Mouse (Mus musculus) hindbrain, embryonic 15.5 days (tissue): ENCODE measurements around the gene Cox7a1. TPM values are rescaled to one million over a fixed set of nuclear protein-coding genes. Genes with fewer than 3 reads are reported as not detected.
"Not testable (repeated sequence)": the region's sequence is repeated elsewhere in the genome, so short reads cannot be mapped to it uniquely, and the experiment has no call there.

Experiments
- ATAC-seq: fragments of 200-750 bp; cut with Nextera tagmentation; 2 replicates; pipeline ENCODE4 v1.8.0; 2017; ENCODE audit warnings: low read depth, moderate number of reproducible peaks, moderate TSS enrichment; ENCODE audit not compliant: low FRiP score
- H3K27ac ChIP-seq: fragments of 300-500 bp; sonication (generic); replicated peaks from 2 replicates; pipeline ENCODE4 v1.5.1; 2015; ENCODE audit warnings: mild to moderate bottlenecking, inconsistent platforms
- H3K27me3 ChIP-seq: fragments of 300-500 bp; sonication (generic); 2 replicates; pipeline ENCODE4 v1.6.1; 2015; ENCODE audit warnings: control low read depth, inconsistent platforms
- H3K36me3 ChIP-seq: fragments of 300-500 bp; sonication (generic); 2 replicates; pipeline ENCODE4 v1.6.1; 2015; ENCODE audit warnings: control low read depth, inconsistent platforms
- H3K4me1 ChIP-seq: fragments of 300-500 bp; sonication (generic); replicated peaks from 2 replicates; pipeline ENCODE4 v1.6.1; 2015; ENCODE audit warnings: control low read depth, inconsistent platforms
- H3K4me2 ChIP-seq: fragments of 300-500 bp; sonication (generic); 2 replicates; pipeline ENCODE4 v1.6.1; 2015; ENCODE audit warnings: moderate library complexity, mild to moderate bottlenecking, inconsistent platforms
- H3K4me3 ChIP-seq: fragments of 300-500 bp; sonication (generic); 2 replicates; pipeline ENCODE4 v1.5.1; 2015; ENCODE audit warnings: mild to moderate bottlenecking, inconsistent platforms
- H3K9ac ChIP-seq: fragments of 300-500 bp; sonication (generic); 2 replicates; pipeline ENCODE4 v1.6.1; 2015; ENCODE audit warnings: inconsistent platforms
- H3K9me3 ChIP-seq: fragments of 300-500 bp; sonication (generic); 2 replicates; pipeline ENCODE4 v1.6.1; 2016; ENCODE audit warnings: control low read depth, inconsistent platforms
- WGBS: fragments of 180-500 bp; shearing (Covaris S2); methylation state at CpG from one replicate; pipeline ENCODE4 v1.1.7; 2015; 5-methylcytosine and 5-hydroxymethylcytosine counted together
- polyA plus RNA-seq: library from polyadenylated mRNA; unstranded; fragments of >200 nt; fragmentation: Nextera tagmentation; extraction: Ambion mirVana; gene quantifications from 2 replicates; pipeline ENCODE4 v1.2.1, GENCODE M21; 2015

The Cox7a1 gene
- polyA plus RNA-seq, 1 experiment from 2014 or later = 5.2 TPM

DNA sequence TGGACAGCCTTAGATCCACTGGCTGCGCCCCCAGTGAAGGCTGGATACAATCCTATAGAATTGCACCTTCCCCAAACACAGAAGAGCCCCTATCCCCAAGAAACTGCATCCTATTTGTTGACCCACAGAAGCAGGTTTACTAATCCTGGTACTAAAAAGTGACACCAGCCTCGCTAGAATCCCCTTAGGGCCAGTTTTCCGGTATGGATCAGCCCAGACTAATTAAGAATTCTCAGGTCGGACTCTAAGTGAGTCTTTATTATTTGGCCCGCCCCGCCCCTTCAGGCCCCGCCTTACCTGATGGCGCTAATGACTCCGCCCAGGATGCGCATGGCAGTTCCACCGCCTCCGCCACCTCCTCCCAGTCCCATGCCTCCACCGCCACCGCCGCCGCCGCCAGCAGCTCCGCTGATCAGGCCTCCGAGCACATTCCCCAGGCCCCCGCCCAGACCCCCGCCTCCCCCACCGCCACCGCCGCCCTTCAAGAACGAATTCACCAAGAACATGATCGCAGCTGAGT is 9.7 kb downstream of the Cox7a1 start:
- H3K27ac ChIP-seq = peak overlapping the region; percentile 84
- ATAC-seq = peak; percentile 61; the same call in 1 of the 2 replicates
- no peaks in the 10 kb centered on the region for H3K9me3 ChIP-seq
- H3K9ac ChIP-seq = peak overlapping the region; percentile 72
- WGBS = 2% methylated on average over 25 of the region's 26 CpGs
- H3K27me3 ChIP-seq = no peaks in the 10 kb centered on the region
- H3K36me3 ChIP-seq = peaks cover 35% of the 10 kb centered on the region
- H3K4me2 ChIP-seq = peak overlapping the region; percentile 75
- H3K4me3 ChIP-seq = peak overlapping the region; percentile 70
- peaks cover 23% of the 10 kb centered on the region for H3K4me1 ChIP-seq

- Histone ChIP-seq H3K4me2 (peak overlapping the region; percentile 75), H3K9me3 (no peaks in the 10 kb centered on the region), H3K9ac (peak overlapping the region; percentile 72), H3K27me3 (no peaks in the 10 kb centered on the region), H3K27ac (peak overlapping the region; percentile 84), H3K4me3 (peak overlapping the region; percentile 70), H3K4me1 (peaks cover 23% of the 10 kb centered on the region), H3K36me3 (peaks cover 28% of the 10 kb centered on the region)
- ATAC-seq = peak; percentile 24
- under 1% methylated on average over 25 of the region's 26 CpGs for WGBS
These were observed 10.3 kb downstream of the Cox7a1 start for GRCm38 (mm10) chr7:30194101-30194831.

DNA sequence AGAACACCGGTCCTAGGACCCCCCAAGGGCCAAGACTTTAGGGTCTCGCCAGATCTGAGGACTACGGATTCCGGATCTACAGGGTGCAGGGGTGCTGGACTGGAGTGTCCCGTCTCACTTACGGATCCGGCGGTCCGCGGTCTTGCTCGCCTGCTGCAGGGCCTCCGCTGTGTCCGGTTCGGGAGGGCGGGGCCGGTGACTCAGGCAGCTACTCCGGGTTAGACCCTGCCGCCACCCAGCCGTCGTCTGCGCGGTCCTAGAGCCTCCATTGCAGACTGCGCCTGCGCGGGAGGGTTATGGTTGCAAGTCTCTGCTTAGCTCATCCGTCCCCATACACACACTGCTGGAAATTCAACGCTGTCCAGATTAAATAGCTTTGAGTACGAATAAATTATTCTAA is 10.9 kb downstream of the Cox7a1 start:
- peak overlapping the region; percentile 75 for H3K4me2 ChIP-seq
- H3K4me1 ChIP-seq = peaks cover 23% of the 10 kb centered on the region
- H3K9me3 ChIP-seq = no peaks in the 10 kb centered on the region
- peak overlapping the region; percentile 72 for H3K9ac ChIP-seq
- H3K27ac ChIP-seq = peak overlapping the region; percentile 84
- peak overlapping the region; percentile 70 for H3K4me3 ChIP-seq
- ATAC-seq = peak; percentile 90
- no peaks in the 10 kb centered on the region for H3K27me3 ChIP-seq
- WGBS = 0% methylated on average over 28 of the region's 28 CpGs
- peaks cover 25% of the 10 kb centered on the region for H3K36me3 ChIP-seq

GRCm38 (mm10) chr7:30195461-30195860 is 11.5 kb downstream of the Cox7a1 start:
- H3K27ac ChIP-seq = peak overlapping the region; percentile 84; the same call in 1 of the 2 replicates
- peaks cover 21% of the 10 kb centered on the region for H3K36me3 ChIP-seq
- peaks cover 23% of the 10 kb centered on the region for H3K4me1 ChIP-seq
- H3K9me3 ChIP-seq = no peaks in the 10 kb centered on the region
- no peak for ATAC-seq
- WGBS = 73% methylated on average over 6 of the region's 6 CpGs
- H3K4me3 ChIP-seq = peak overlapping the region; percentile 70; the same call in 1 of the 2 replicates
- no peaks in the 10 kb centered on the region for H3K27me3 ChIP-seq
- no peak overlapping the region for H3K9ac ChIP-seq
- H3K4me2 ChIP-seq = peak overlapping the region; percentile 75

- Histone ChIP-seq H3K27me3 (no peaks in the 10 kb centered on the region), H3K36me3 (peaks cover 14% of the 10 kb centered on the region), H3K9me3 (no peaks in the 10 kb centered on the region), H3K4me1 (peaks cover 23% of the 10 kb centered on the region), H3K4me2 (no peak overlapping the region), H3K9ac (no peak overlapping the region), H3K4me3 (no peak overlapping the region), H3K27ac (no peak overlapping the region)
- no peak for ATAC-seq
- WGBS = 83% methylated on average over 6 of the region's 6 CpGs
These were observed 12.2 kb downstream of the Cox7a1 start for GRCm38 (mm10) chr7:30196171-30196570.

DNA sequence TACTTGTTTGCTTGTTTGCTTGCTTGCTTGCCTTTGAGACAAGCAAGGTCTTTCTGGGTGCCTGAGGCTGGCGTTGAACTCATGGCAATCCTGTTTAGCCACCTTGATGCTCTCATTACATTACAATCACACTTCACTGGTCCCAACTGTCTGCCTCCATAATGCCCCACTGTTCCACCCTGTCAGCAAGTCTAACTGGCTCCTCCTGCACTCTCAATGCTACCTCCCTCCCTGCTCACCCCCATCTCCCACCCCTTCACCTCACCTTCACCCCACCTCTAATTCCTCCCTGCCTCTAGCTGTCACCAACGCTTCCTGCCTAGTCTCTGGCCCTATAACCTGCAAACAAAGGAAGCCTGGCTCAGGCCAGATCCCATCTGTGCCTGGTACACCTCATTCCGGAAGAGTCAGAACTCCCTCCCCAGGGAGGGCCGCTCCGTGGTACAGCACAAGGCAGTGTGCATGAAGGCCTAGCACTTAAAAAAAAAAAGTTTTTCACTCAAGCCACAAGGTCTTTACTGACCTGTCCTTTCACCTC is 13.7 kb downstream of the Cox7a1 start:
- 74% methylated on average over 5 of the region's 5 CpGs for WGBS
- H3K4me2 ChIP-seq = no peak overlapping the region
- no peak overlapping the region for H3K9ac ChIP-seq
- no peaks in the 10 kb centered on the region for H3K27me3 ChIP-seq
- H3K4me1 ChIP-seq = peaks cover 18% of the 10 kb centered on the region
- no peak for ATAC-seq
- no peak overlapping the region for H3K27ac ChIP-seq
- H3K9me3 ChIP-seq = no peaks in the 10 kb centered on the region
- H3K4me3 ChIP-seq = no peak overlapping the region
- no peaks in the 10 kb centered on the region for H3K36me3 ChIP-seq

GRCm38 (mm10) chr7:30198481-30198971 is 14.6 kb downstream of the Cox7a1 start, which contains the start of gene Capns1:
Gene Capns1 (minus strand): TSS chr7:30198811.
- peak within 1 kb of the TSS; percentile 44 for H3K4me2 ChIP-seq
- H3K9ac ChIP-seq = no peak within 1 kb of the TSS
- no peaks in the 10 kb centered on the region for H3K36me3 ChIP-seq
- H3K4me3 ChIP-seq = peak within 1 kb of the TSS; percentile 17; the same call in 1 of the 2 replicates
- H3K9me3 ChIP-seq = no peaks in the 10 kb centered on the region
- no peak for ATAC-seq
- WGBS = 8% methylated on average over 8 of the region's 8 CpGs
- H3K27me3 ChIP-seq = no peaks in the 10 kb centered on the region
- H3K27ac ChIP-seq = no peak within 1 kb of the TSS
- H3K4me1 ChIP-seq = peaks cover 10% of the 10 kb centered on the region

DNA sequence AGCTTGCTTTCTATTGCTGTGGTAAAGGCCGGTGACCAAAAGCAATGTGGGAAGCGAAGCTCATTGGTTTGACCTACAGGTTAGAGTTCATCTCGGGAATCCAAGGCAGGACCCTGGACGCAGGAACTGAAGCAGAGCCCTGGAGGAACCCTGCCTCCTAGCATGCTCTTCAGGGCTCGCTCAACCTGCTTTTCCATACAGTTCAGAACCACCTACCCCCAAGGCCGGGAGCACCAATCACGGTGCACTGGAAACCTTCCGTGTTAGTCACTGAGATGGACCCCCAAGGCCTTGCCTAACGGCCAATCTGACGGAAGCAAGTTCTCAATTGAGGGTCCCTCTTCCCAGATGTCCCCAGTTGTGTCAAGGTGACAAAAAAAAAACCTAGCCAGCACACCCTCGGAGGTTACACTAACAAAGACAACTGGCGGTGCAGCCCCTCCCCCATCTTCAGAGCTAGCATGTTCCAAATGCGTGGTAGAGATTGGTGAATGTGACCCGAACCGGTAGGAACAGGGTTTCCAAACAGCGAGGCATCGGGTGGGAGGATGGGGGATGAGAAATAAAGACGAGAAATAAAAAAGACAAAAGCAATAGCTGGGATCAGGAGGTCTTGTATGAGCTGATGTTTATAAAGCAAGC is 15.7 kb downstream of the Cox7a1 start:
- Histone ChIP-seq H3K27ac (no peak overlapping the region), H3K9ac (no peak overlapping the region)
- 80% methylated on average over 18 of the region's 18 CpGs for WGBS

DNA sequence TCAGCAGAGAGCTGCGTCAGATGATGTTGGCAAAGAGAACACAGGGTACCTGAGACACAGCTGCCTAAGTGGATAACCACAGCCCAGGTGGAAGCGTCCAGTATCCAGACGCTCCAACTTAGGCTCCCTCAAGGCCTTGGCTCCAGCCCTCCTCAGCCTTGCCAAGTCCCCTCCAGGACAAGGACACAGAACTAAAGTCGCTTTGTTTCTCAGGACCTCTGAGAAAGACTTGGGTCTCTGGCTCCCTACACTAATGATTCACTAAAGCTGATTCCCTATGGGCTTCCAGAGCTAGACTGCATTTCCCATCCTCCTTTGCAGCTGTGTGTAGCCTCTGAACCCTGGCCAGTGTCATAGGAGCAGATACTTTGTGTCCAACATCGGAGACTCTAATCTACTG is 16.3 kb downstream of the Cox7a1 start:
- Histone ChIP-seq H3K4me1 (peaks cover 7% of the 10 kb centered on the region), H3K4me2 (no peak overlapping the region), H3K36me3 (no peaks in the 10 kb centered on the region), H3K4me3 (no peak overlapping the region), H3K27me3 (no peaks in the 10 kb centered on the region), H3K27ac (no peak overlapping the region), H3K9ac (no peak overlapping the region), H3K9me3 (no peaks in the 10 kb centered on the region)
- ATAC-seq = no peak
- 81% methylated on average over 5 of the region's 5 CpGs for WGBS

More for the DNA sequence above, 15.7 kb downstream of the Cox7a1 start:
- H3K9me3 ChIP-seq = no peaks in the 10 kb centered on the region
- no peaks in the 10 kb centered on the region for H3K27me3 ChIP-seq
- no peak overlapping the region for H3K4me2 ChIP-seq
- no peaks in the 10 kb centered on the region for H3K36me3 ChIP-seq
- no peak overlapping the region for H3K4me3 ChIP-seq
- peaks cover 9% of the 10 kb centered on the region for H3K4me1 ChIP-seq
- no peak for ATAC-seq

- not testable (repeated sequence) for H3K4me2 ChIP-seq, H3K36me3 ChIP-seq, ATAC-seq, H3K9ac ChIP-seq, H3K4me3 ChIP-seq, H3K27ac ChIP-seq, H3K9me3 ChIP-seq, H3K4me1 ChIP-seq, H3K27me3 ChIP-seq
- WGBS = 85% methylated on average over 5 of the region's 5 CpGs
These were observed 16.7 kb downstream of the Cox7a1 start for GRCm38 (mm10) chr7:30200661-30201060.

GRCm38 (mm10) chr7:30202895-30203690 is 19.1 kb downstream of the Cox7a1 start:
- Histone ChIP-seq H3K36me3 (no peaks in the 10 kb centered on the region), H3K9me3 (no peaks in the 10 kb centered on the region), H3K4me2 (no peak overlapping the region), H3K4me3 (no peak overlapping the region), H3K27ac (no peak overlapping the region), H3K27me3 (no peaks in the 10 kb centered on the region), H3K4me1 (peaks cover under 1% of the 10 kb centered on the region; the same call in 1 of the 2 replicates), H3K9ac (no peak overlapping the region)
- no peak for ATAC-seq
- WGBS = 84% methylated on average over 11 of the region's 11 CpGs
